Mouse (Mus musculus): ENCODE measurements around the gene Rfesd. TPM values are rescaled to one million over a fixed set of nuclear protein-coding genes. Genes with fewer than 3 reads are reported as not detected.

The Rfesd gene
- polyA plus RNA-seq, 1 experiment, result 5.4 TPM

GRCm38 (mm10) chr13:76055391-76056232, 37.1 kb upstream of the Rfesd start:
- Histone ChIP-seq H3K27me3 (ENCODE audit: control insufficient read depth, insufficient read depth, insufficient read length) (peaks cover 14% of the 10 kb centered on the region), H3K4me3 (no peak overlapping the region)

GRCm38 (mm10) chr13:76044971-76045370, 26.5 kb upstream of the Rfesd start:
- H3K4me2 ChIP-seq (ENCODE audit: low read depth), result no peak overlapping the region
- no peaks in the 10 kb centered on the region for H3K36me3 ChIP-seq (ENCODE audit: control insufficient read depth, insufficient read depth)
- H3ac ChIP-seq (ENCODE audit: control insufficient read depth, insufficient read length), result no peak overlapping the region
- no peaks in the 10 kb centered on the region for H3K79me2 ChIP-seq (ENCODE audit: control insufficient read depth, insufficient read depth)
- no peak overlapping the region for H3K4me3 ChIP-seq
- H3K27me3 ChIP-seq (ENCODE audit: control insufficient read depth, insufficient read depth, insufficient read length), result no peaks in the 10 kb centered on the region
- TF ChIP-seq MYOG (IDR thresholded peaks at IDR 0.05; ENCODE audit: control insufficient read depth in 1 of 3, insufficient read depth in 1 of 3, insufficient read length in 2 of 3, low read depth in 2 of 3) (no peak), REST (IDR thresholded peaks at IDR 0.05; ENCODE audit: insufficient read depth, insufficient read length) (no peak)

More at GRCm38 (mm10) chr13:76055391-76056232, 37.1 kb upstream of the Rfesd start:
- H3K79me2 ChIP-seq (ENCODE audit: control insufficient read depth, insufficient read depth), result no peaks in the 10 kb centered on the region
- H3K4me2 ChIP-seq (ENCODE audit: low read depth), result peak overlapping the region; percentile 58
- TF ChIP-seq POLR2A (IDR thresholded peaks at IDR 0.05; ENCODE audit: insufficient read length, low read depth), result no peak
- TF ChIP-seq REST (IDR thresholded peaks at IDR 0.05; ENCODE audit: insufficient read depth, insufficient read length), result no peak
- TF ChIP-seq MYOG (IDR thresholded peaks at IDR 0.05; ENCODE audit: control insufficient read depth in 1 of 3, insufficient read depth in 1 of 3, insufficient read length in 2 of 3, low read depth in 2 of 3), result no peak
- TF ChIP-seq CEBPB (IDR thresholded peaks at IDR 0.05; ENCODE audit: insufficient read depth, poor library complexity, severe bottlenecking), result no peak
- no peak for TF ChIP-seq E2F4 (IDR thresholded peaks at IDR 0.05; ENCODE audit: insufficient read depth)
- TF ChIP-seq MAX (IDR thresholded peaks at IDR 0.05; ENCODE audit: low read depth), result no peak
- no peak for TF ChIP-seq TCF3 (IDR thresholded peaks at IDR 0.05; ENCODE audit: insufficient read length, low read depth)
- no peak for TF ChIP-seq SRF (IDR thresholded peaks at IDR 0.05; ENCODE audit: control insufficient read depth, insufficient read length, low read depth)
- TF ChIP-seq TCF12 (IDR thresholded peaks at IDR 0.05; ENCODE audit: insufficient read depth, poor library complexity, severe bottlenecking), result no peak
- no peak for TF ChIP-seq USF1 (IDR thresholded peaks at IDR 0.05; ENCODE audit: low read depth)
- TF ChIP-seq POLR2AphosphoS2 (IDR thresholded peaks at IDR 0.05; ENCODE audit: insufficient read length, low read depth), result no peak
- no peak for TF ChIP-seq MYOD1 (IDR thresholded peaks at IDR 0.05; ENCODE audit: control insufficient read depth in 1 of 3, insufficient read length in 2 of 3, low read depth in 2 of 3)
- no peaks in the 10 kb centered on the region for H3K36me3 ChIP-seq (ENCODE audit: control insufficient read depth, insufficient read depth)
- no peak overlapping the region for H3ac ChIP-seq (ENCODE audit: control insufficient read depth, insufficient read length)

- no peak overlapping the region for H3K4me3 ChIP-seq
- no peak overlapping the region for H3K4me2 ChIP-seq (ENCODE audit: low read depth)
- H3ac ChIP-seq (ENCODE audit: control insufficient read depth, insufficient read length), result no peak overlapping the region
- no peaks in the 10 kb centered on the region for H3K27me3 ChIP-seq (ENCODE audit: control insufficient read depth, insufficient read depth, insufficient read length)
- H3K36me3 ChIP-seq (ENCODE audit: control insufficient read depth, insufficient read depth), result no peaks in the 10 kb centered on the region
- TF ChIP-seq TCF3 (IDR thresholded peaks at IDR 0.05; ENCODE audit: insufficient read length, low read depth) (no peak), USF1 (IDR thresholded peaks at IDR 0.05; ENCODE audit: low read depth) (no peak), MAX (IDR thresholded peaks at IDR 0.05; ENCODE audit: low read depth) (no peak), MYOG (IDR thresholded peaks at IDR 0.05; ENCODE audit: control insufficient read depth in 1 of 3, insufficient read depth in 1 of 3, insufficient read length in 2 of 3, low read depth in 2 of 3) (no peak), TCF12 (IDR thresholded peaks at IDR 0.05; ENCODE audit: insufficient read depth, poor library complexity, severe bottlenecking) (no peak), POLR2A (IDR thresholded peaks at IDR 0.05; ENCODE audit: insufficient read length, low read depth) (no peak), POLR2AphosphoS2 (IDR thresholded peaks at IDR 0.05; ENCODE audit: insufficient read length, low read depth) (no peak), CEBPB (IDR thresholded peaks at IDR 0.05; ENCODE audit: insufficient read depth, poor library complexity, severe bottlenecking) (no peak), SRF (IDR thresholded peaks at IDR 0.05; ENCODE audit: control insufficient read depth, insufficient read length, low read depth) (no peak), REST (IDR thresholded peaks at IDR 0.05; ENCODE audit: insufficient read depth, insufficient read length) (no peak), E2F4 (IDR thresholded peaks at IDR 0.05; ENCODE audit: insufficient read depth) (no peak), MYOD1 (IDR thresholded peaks at IDR 0.05; ENCODE audit: control insufficient read depth in 1 of 3, insufficient read length in 2 of 3, low read depth in 2 of 3) (no peak)
- H3K79me2 ChIP-seq (ENCODE audit: control insufficient read depth, insufficient read depth), result no peaks in the 10 kb centered on the region
Measured at GRCm38 (mm10) chr13:76042455-76042854, 23.9 kb upstream of the Rfesd start.

- no peaks in the 10 kb centered on the region for H3K27me3 ChIP-seq (ENCODE audit: control insufficient read depth, insufficient read depth, insufficient read length)
- H3ac ChIP-seq (ENCODE audit: control insufficient read depth, insufficient read length), result no peak overlapping the region
- no peak for TF ChIP-seq MAX (IDR thresholded peaks at IDR 0.05; ENCODE audit: low read depth)
- TF ChIP-seq MYOG (IDR thresholded peaks at IDR 0.05; ENCODE audit: control insufficient read depth in 1 of 3, insufficient read depth in 1 of 3, insufficient read length in 2 of 3, low read depth in 2 of 3), result no peak
- TF ChIP-seq SRF (IDR thresholded peaks at IDR 0.05; ENCODE audit: control insufficient read depth, insufficient read length, low read depth), result no peak
- TF ChIP-seq POLR2A (IDR thresholded peaks at IDR 0.05; ENCODE audit: insufficient read length, low read depth), result no peak
- TF ChIP-seq TCF3 (IDR thresholded peaks at IDR 0.05; ENCODE audit: insufficient read length, low read depth), result no peak
- no peak for TF ChIP-seq E2F4 (IDR thresholded peaks at IDR 0.05; ENCODE audit: insufficient read depth)
- no peak for TF ChIP-seq MYOD1 (IDR thresholded peaks at IDR 0.05; ENCODE audit: control insufficient read depth in 1 of 3, insufficient read length in 2 of 3, low read depth in 2 of 3)
- no peak for TF ChIP-seq CEBPB (IDR thresholded peaks at IDR 0.05; ENCODE audit: insufficient read depth, poor library complexity, severe bottlenecking)
- TF ChIP-seq POLR2AphosphoS2 (IDR thresholded peaks at IDR 0.05; ENCODE audit: insufficient read length, low read depth), result no peak
- no peaks in the 10 kb centered on the region for H3K36me3 ChIP-seq (ENCODE audit: control insufficient read depth, insufficient read depth)
- H3K79me2 ChIP-seq (ENCODE audit: control insufficient read depth, insufficient read depth), result no peaks in the 10 kb centered on the region
- H3K4me2 ChIP-seq (ENCODE audit: low read depth), result no peak overlapping the region
- no peak overlapping the region for H3K4me3 ChIP-seq
Measured at GRCm38 (mm10) chr13:76024588-76024987, 6.1 kb upstream of the Rfesd start.
